Mouse (Mus musculus) limb, embryonic 10.5 days (tissue): ENCODE measurements at regions not wholly inside any gene's neighbourhood (a gene's known extent, or its start where the extent isn't known, plus 50 kb on each side); places are given as distances from the start of the nearest gene placed in this dataset.
A peak's percentile ranks its signal among the peaks of the same experiment; 100 is the strongest.

Experiments
- DNase-seq: peaks from one replicate; pipeline ENCODE4 v3.0.0-alpha.2; 2017; ENCODE audit warnings: low spot score
- H3K27ac ChIP-seq: fragments of 300-500 bp; sonication (generic); 2 replicates; pipeline ENCODE4 v1.5.1; 2016; ENCODE audit warnings: mild to moderate bottlenecking
- H3K27me3 ChIP-seq: fragments of 300-500 bp; sonication (generic); 2 replicates; pipeline ENCODE4 v1.6.1; 2016; ENCODE audit warnings: low read depth, mild to moderate bottlenecking; ENCODE audit not compliant: poor library complexity, severe bottlenecking
- H3K36me3 ChIP-seq: fragments of 300-500 bp; sonication (generic); 2 replicates; pipeline ENCODE4 v1.6.1; 2016; ENCODE audit warnings: mild to moderate bottlenecking, moderate library complexity
- H3K4me1 ChIP-seq: fragments of 300-500 bp; sonication (generic); 2 replicates; pipeline ENCODE4 v1.6.1; 2016
- H3K4me3 ChIP-seq: fragments of 300-500 bp; sonication (generic); 2 replicates; pipeline ENCODE4 v1.5.1; 2016; ENCODE audit warnings: mild to moderate bottlenecking, moderate library complexity
- H3K9me3 ChIP-seq: fragments of 300-500 bp; sonication (generic); replicated peaks from 2 replicates; pipeline ENCODE4 v1.6.1; 2016; ENCODE audit warnings: mild to moderate bottlenecking
- WGBS: fragments of 180-500 bp; shearing (Covaris S2); methylation state at CpG from one replicate; pipeline ENCODE4 v1.1.7; 2016; 5-methylcytosine and 5-hydroxymethylcytosine counted together

- H3K9me3 ChIP-seq: no peaks in the 10 kb centered on the region
- 82% methylated on average over 2 of the region's 2 CpGs for WGBS
- H3K36me3 ChIP-seq: no peaks in the 10 kb centered on the region
- H3K4me3 ChIP-seq: no peak overlapping the region
- no peaks in the 10 kb centered on the region for H3K27me3 ChIP-seq
- no peak for DNase-seq
- no peaks in the 10 kb centered on the region for H3K4me1 ChIP-seq
- no peak overlapping the region for H3K27ac ChIP-seq
Measured at GRCm38 (mm10) chr11:71422291-71422840, 191.8 kb upstream of the Nlrp1b start.

GRCm38 (mm10) chr11:71423242-71423641, 192.7 kb upstream of the Nlrp1b start:
- no peak for DNase-seq
- WGBS: 78% methylated on average over 3 of the region's 3 CpGs

GRCm38 (mm10) chr11:71424879-71425278, 194.3 kb upstream of the Nlrp1b start:
- WGBS: 80% methylated on average over 5 of the region's 5 CpGs
- DNase-seq: no peak
- H3K9me3 ChIP-seq: no peaks in the 10 kb centered on the region
- no peak overlapping the region for H3K27ac ChIP-seq
- H3K4me3 ChIP-seq: no peak overlapping the region
- H3K36me3 ChIP-seq: no peaks in the 10 kb centered on the region
- H3K4me1 ChIP-seq: no peaks in the 10 kb centered on the region
- no peaks in the 10 kb centered on the region for H3K27me3 ChIP-seq

More at GRCm38 (mm10) chr11:71423242-71423641, 192.7 kb upstream of the Nlrp1b start:
- Histone ChIP-seq H3K27ac (no peak overlapping the region), H3K36me3 (no peaks in the 10 kb centered on the region), H3K9me3 (no peaks in the 10 kb centered on the region), H3K4me3 (no peak overlapping the region), H3K4me1 (no peaks in the 10 kb centered on the region), H3K27me3 (no peaks in the 10 kb centered on the region)

- no peaks in the 10 kb centered on the region for H3K9me3 ChIP-seq
Measured at GRCm38 (mm10) chr11:71429739-71430138, 199.2 kb upstream of the Nlrp1b start.

GRCm38 (mm10) chr11:71434241-71434640, 203.7 kb upstream of the Nlrp1b start:
- Histone ChIP-seq H3K4me3 (no peak overlapping the region), H3K9me3 (no peaks in the 10 kb centered on the region), H3K4me1 (no peaks in the 10 kb centered on the region), H3K36me3 (no peaks in the 10 kb centered on the region), H3K27me3 (peaks cover 4% of the 10 kb centered on the region), H3K27ac (no peak overlapping the region)
- WGBS: 68% methylated on average over 6 of the region's 6 CpGs
- DNase-seq: no peak

More at GRCm38 (mm10) chr11:71429739-71430138, 199.2 kb upstream of the Nlrp1b start:
- DNase-seq: no peak
- no peak overlapping the region for H3K4me3 ChIP-seq
- H3K4me1 ChIP-seq: no peaks in the 10 kb centered on the region
- H3K36me3 ChIP-seq: no peaks in the 10 kb centered on the region
- no peak overlapping the region for H3K27ac ChIP-seq
- 89% methylated on average over 22 of the region's 22 CpGs for WGBS
- H3K27me3 ChIP-seq: no peaks in the 10 kb centered on the region

- H3K4me3 ChIP-seq: no peak overlapping the region
- 90% methylated on average over 5 of the region's 5 CpGs for WGBS
- DNase-seq: no peak
- H3K36me3 ChIP-seq: no peaks in the 10 kb centered on the region
- H3K27ac ChIP-seq: no peak overlapping the region
- peaks cover 5% of the 10 kb centered on the region for H3K4me1 ChIP-seq
- no peaks in the 10 kb centered on the region for H3K9me3 ChIP-seq
- H3K27me3 ChIP-seq: peaks cover 11% of the 10 kb centered on the region
Measured at GRCm38 (mm10) chr11:71434886-71435285, 204.4 kb upstream of the Nlrp1b start.

GRCm38 (mm10) chr11:71435745-71436144, 205.2 kb upstream of the Nlrp1b start:
- DNase-seq: no peak
- Histone ChIP-seq H3K4me1 (peaks cover 12% of the 10 kb centered on the region), H3K4me3 (no peak overlapping the region), H3K9me3 (no peaks in the 10 kb centered on the region), H3K36me3 (no peaks in the 10 kb centered on the region), H3K27me3 (peaks cover 19% of the 10 kb centered on the region), H3K27ac (no peak overlapping the region)
- WGBS: 74% methylated on average over 8 of the region's 8 CpGs

- Histone ChIP-seq H3K27me3 (peaks cover 24% of the 10 kb centered on the region), H3K4me1 (peaks cover 12% of the 10 kb centered on the region), H3K4me3 (no peak overlapping the region), H3K36me3 (no peaks in the 10 kb centered on the region), H3K9me3 (no peaks in the 10 kb centered on the region), H3K27ac (no peak overlapping the region)
- WGBS: 71% methylated on average over 1 of the region's 1 CpGs
- DNase-seq: no peak
Measured at GRCm38 (mm10) chr11:71436335-71436734, 205.8 kb upstream of the Nlrp1b start.

- no peaks in the 10 kb centered on the region for H3K36me3 ChIP-seq
- no peak overlapping the region for H3K27ac ChIP-seq
- peaks cover 12% of the 10 kb centered on the region for H3K4me1 ChIP-seq
- no peaks in the 10 kb centered on the region for H3K9me3 ChIP-seq
- DNase-seq: no peak
- peaks cover 24% of the 10 kb centered on the region for H3K27me3 ChIP-seq
- H3K4me3 ChIP-seq: no peak overlapping the region
- 43% methylated on average over 2 of the region's 2 CpGs for WGBS
Measured at GRCm38 (mm10) chr11:71436801-71437200, 206.3 kb upstream of the Nlrp1b start.

- no peak overlapping the region; the same call in 1 of the 2 replicates for H3K27ac ChIP-seq
- no peaks in the 10 kb centered on the region for H3K9me3 ChIP-seq
- WGBS: 4% methylated on average over 17 of the region's 17 CpGs
- peak overlapping the region; percentile 38 for H3K4me3 ChIP-seq
- peaks cover 12% of the 10 kb centered on the region for H3K4me1 ChIP-seq
- peak; percentile 47 for DNase-seq
- H3K36me3 ChIP-seq: no peaks in the 10 kb centered on the region
- H3K27me3 ChIP-seq: peaks cover 24% of the 10 kb centered on the region
Measured at GRCm38 (mm10) chr11:71439871-71440270, 209.3 kb upstream of the Nlrp1b start.

- Histone ChIP-seq H3K27me3 (peaks cover 24% of the 10 kb centered on the region), H3K9me3 (no peaks in the 10 kb centered on the region), H3K36me3 (no peaks in the 10 kb centered on the region), H3K27ac (no peak overlapping the region; the same call in 1 of the 2 replicates), H3K4me1 (peaks cover 12% of the 10 kb centered on the region), H3K4me3 (peak overlapping the region; percentile 38)
- no peak for DNase-seq
- 50% methylated on average over 10 of the region's 10 CpGs for WGBS
Measured at GRCm38 (mm10) chr11:71440392-71440791, 209.9 kb upstream of the Nlrp1b start.

- no peak overlapping the region for H3K27ac ChIP-seq
- DNase-seq: no peak
- no peak overlapping the region for H3K4me3 ChIP-seq
- peaks cover 12% of the 10 kb centered on the region for H3K4me1 ChIP-seq
- peaks cover 22% of the 10 kb centered on the region for H3K27me3 ChIP-seq
- no peaks in the 10 kb centered on the region for H3K36me3 ChIP-seq
- 69% methylated on average over 6 of the region's 6 CpGs for WGBS
- no peaks in the 10 kb centered on the region for H3K9me3 ChIP-seq
Measured at GRCm38 (mm10) chr11:71444056-71444455, 213.5 kb upstream of the Nlrp1b start.

- H3K36me3 ChIP-seq: no peaks in the 10 kb centered on the region
- DNase-seq: no peak
- no peak overlapping the region for H3K4me3 ChIP-seq
- no peak overlapping the region for H3K27ac ChIP-seq
- 82% methylated on average over 5 of the region's 5 CpGs for WGBS
- no peaks in the 10 kb centered on the region for H3K9me3 ChIP-seq
- H3K4me1 ChIP-seq: no peaks in the 10 kb centered on the region
- H3K27me3 ChIP-seq: no peaks in the 10 kb centered on the region
Measured at GRCm38 (mm10) chr11:71446641-71447040, 216.1 kb upstream of the Nlrp1b start.
